8 mouse cellular contexts compared by ENCODE assay signal in the genomic region with DNA sequence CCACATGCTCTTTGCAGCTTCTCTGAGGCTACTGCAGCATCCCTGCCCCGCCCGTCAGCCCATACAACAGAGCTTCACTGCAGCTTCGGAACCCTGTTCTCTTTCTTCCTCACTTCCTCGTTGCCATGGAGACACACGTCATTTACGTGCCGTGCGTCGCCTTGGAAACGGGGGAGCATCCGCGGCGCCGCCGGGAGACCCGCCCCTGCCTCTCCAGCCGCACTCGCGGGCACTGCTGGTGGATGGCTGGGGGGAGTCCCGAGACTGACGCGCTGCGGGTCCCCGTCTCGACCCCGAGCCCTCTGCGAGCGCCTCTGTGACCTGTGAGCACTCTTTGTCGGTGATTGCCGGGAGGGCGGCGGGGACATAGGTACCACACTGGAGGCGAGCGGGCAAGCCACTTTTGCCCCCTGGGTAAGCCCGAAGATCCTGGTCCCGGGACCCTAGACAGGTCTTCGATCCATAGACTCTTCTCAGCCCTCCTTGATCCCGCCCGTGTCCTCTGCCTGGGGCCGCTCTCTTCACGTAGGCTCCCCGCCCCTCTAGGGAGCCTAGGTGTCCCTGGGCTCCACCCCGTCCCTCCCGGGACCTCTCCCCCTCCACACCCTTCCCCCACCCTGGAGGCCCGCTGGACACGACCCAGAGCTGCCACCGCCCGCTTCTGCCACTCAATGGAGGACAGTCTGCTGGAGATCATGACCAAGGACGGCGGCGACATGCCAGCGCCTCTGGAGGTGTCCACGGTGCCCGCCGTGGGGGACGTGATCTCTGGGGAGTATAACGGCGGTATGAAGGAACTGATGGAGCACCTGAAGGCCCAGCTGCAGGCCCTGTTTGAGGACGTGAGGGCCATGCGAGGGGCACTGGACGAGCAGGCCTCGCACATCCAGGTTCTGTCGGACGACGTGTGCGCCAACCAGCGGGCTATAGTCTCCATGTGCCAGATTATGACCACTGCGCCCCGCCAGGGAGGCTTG. TPM values are rescaled to one million over a fixed set of nuclear protein-coding genes. Genes with fewer than 3 reads are reported as not detected.
DNase-seq lines count a peak whose midpoint lies in the region; ATAC-seq and TF ChIP-seq lines count a peak whose summit lies in the region.

No protein-coding gene starts in this region.

- H3K4me1 ChIP-seq in embryonic facial prominence, embryonic 11.5 days (ENCODE audit: control insufficient read depth, insufficient read depth, low read length) = peaks cover 4% of the 10 kb centered on the region
- H3K4me1 ChIP-seq in heart, embryonic 15.5 days (replicated peaks) = peaks cover 22% of the 10 kb centered on the region
- H3K4me1 ChIP-seq in kidney, postnatal 0 days (replicated peaks; ENCODE audit: insufficient read depth, low read length) = 0 out of 2 replicates have a peak, but pooled peaks cover 6% of the 10 kb centered on the region
- H3K4me1 ChIP-seq in stomach, postnatal 0 days (replicated peaks; ENCODE audit: control insufficient read depth, insufficient read depth) = no peaks in the 10 kb centered on the region

- peak overlapping the region; percentile 47 for H3K4me3 ChIP-seq in embryonic facial prominence, embryonic 11.5 days (ENCODE audit: low read depth, low read length)
- peak overlapping the region; percentile 56 for H3K4me3 ChIP-seq in heart, embryonic 15.5 days
- peak overlapping the region; percentile 33 for H3K4me3 ChIP-seq in kidney, postnatal 0 days (replicated peaks; ENCODE audit: low read depth, low read length)
- peak overlapping the region; percentile 29 for H3K4me3 ChIP-seq in stomach, postnatal 0 days (ENCODE audit: low read depth, low read length)

- peaks cover 39% of the 10 kb centered on the region for H3K27me3 ChIP-seq in embryonic facial prominence, embryonic 11.5 days (ENCODE audit: control insufficient read depth, insufficient read depth, low read length)
- peaks cover 78% of the 10 kb centered on the region for H3K27me3 ChIP-seq in heart, embryonic 15.5 days
- H3K27me3 ChIP-seq in kidney, postnatal 0 days (ENCODE audit: insufficient read depth, low read length) = peaks cover 29% of the 10 kb centered on the region
- H3K27me3 ChIP-seq in stomach, postnatal 0 days (ENCODE audit: control insufficient read depth, insufficient read depth, low read length) = peaks cover 9% of the 10 kb centered on the region; the same call in 1 of the 2 replicates

- H3K36me3 ChIP-seq in embryonic facial prominence, embryonic 11.5 days (replicated peaks; ENCODE audit: control insufficient read depth, insufficient read depth, low read depth, low read length) = no peaks in the 10 kb centered on the region
- no peaks in the 10 kb centered on the region for H3K36me3 ChIP-seq in heart, embryonic 15.5 days
- H3K36me3 ChIP-seq in kidney, postnatal 0 days (ENCODE audit: insufficient read depth, low read length) = no peaks in the 10 kb centered on the region
- H3K36me3 ChIP-seq in stomach, postnatal 0 days (ENCODE audit: control insufficient read depth, insufficient read depth, low read length) = no peaks in the 10 kb centered on the region

- peak; percentile 74 for DNase-seq in ovary, adult 18-20 months (ENCODE audit: low spot score)
- DNase-seq in ovary, postnatal 10 days (ENCODE audit: low spot score) = no peak
- peak; percentile 97 for DNase-seq in embryonic facial prominence, embryonic 11.5 days (ENCODE audit: low spot score)
- DNase-seq in kidney, postnatal 0 days (ENCODE audit: low spot score) = peak; percentile 92
- peak; percentile 45 for DNase-seq in liver
- DNase-seq in naive thymus-derived CD4-positive, alpha-beta T cell, adult 2 months (ENCODE audit: low read depth) = peak; percentile 86
- peak; percentile 59 for DNase-seq in stomach, postnatal 0 days (ENCODE audit: low spot score)

- under 1% methylated on average over 69 of the region's 69 CpGs for WGBS in embryonic facial prominence, embryonic 11.5 days
- WGBS in heart, embryonic 15.5 days = 2% methylated on average over 69 of the region's 69 CpGs
- 1% methylated on average over 69 of the region's 69 CpGs for WGBS in kidney, postnatal 0 days
- 3% methylated on average over 66 of the region's 69 CpGs for WGBS in stomach, postnatal 0 days

- peak overlapping the region; percentile 87 for H3K4me2 ChIP-seq in embryonic facial prominence, embryonic 11.5 days (ENCODE audit: low read depth, low read length)
- peak overlapping the region; percentile 92 for H3K4me2 ChIP-seq in heart, embryonic 15.5 days
- peak overlapping the region; percentile 56 for H3K4me2 ChIP-seq in kidney, postnatal 0 days (ENCODE audit: low read length)
- H3K4me2 ChIP-seq in stomach, postnatal 0 days (replicated peaks; ENCODE audit: low read depth) = peak overlapping the region; percentile 47

- no peak overlapping the region for H3K27ac ChIP-seq in embryonic facial prominence, embryonic 11.5 days (replicated peaks; ENCODE audit: low read depth, low read length)
- no peak overlapping the region for H3K27ac ChIP-seq in heart, embryonic 15.5 days
- H3K27ac ChIP-seq in kidney, postnatal 0 days = no peak overlapping the region
- H3K27ac ChIP-seq in stomach, postnatal 0 days (replicated peaks) = no peak overlapping the region

- TF ChIP-seq CTCF in kidney, postnatal 0 days (IDR thresholded peaks at IDR 0.05; ENCODE audit: low read depth) = no peak
- no peak for TF ChIP-seq CTCF in stomach, postnatal 0 days (IDR thresholded peaks at IDR 0.05; ENCODE audit: low read depth)

- H3K9me3 ChIP-seq in embryonic facial prominence, embryonic 11.5 days (replicated peaks; ENCODE audit: control insufficient read depth, low read length) = no peaks in the 10 kb centered on the region
- H3K9me3 ChIP-seq in heart, embryonic 15.5 days (replicated peaks) = no peaks in the 10 kb centered on the region
- no peaks in the 10 kb centered on the region for H3K9me3 ChIP-seq in kidney, postnatal 0 days (replicated peaks; ENCODE audit: low read length)
- H3K9me3 ChIP-seq in stomach, postnatal 0 days (ENCODE audit: control insufficient read depth, low read length) = no peaks in the 10 kb centered on the region

- ATAC-seq in embryonic facial prominence, embryonic 11.5 days (replicated peaks; ENCODE audit: insufficient number of reproducible peaks, low FRiP score, low TSS enrichment, low read depth) = peak; percentile 86
- ATAC-seq in heart, embryonic 15.5 days (replicated peaks; ENCODE audit: insufficient number of reproducible peaks, insufficient read depth, low FRiP score, low read depth) = peak; percentile 65
- ATAC-seq in kidney, postnatal 0 days (replicated peaks; ENCODE audit: low FRiP score, low read depth) = peak; percentile 75
- ATAC-seq in stomach, postnatal 0 days (ENCODE audit: low FRiP score, low TSS enrichment) = peak; percentile 51

- no peak for TF ChIP-seq EP300 in stomach, postnatal 0 days (optimal IDR thresholded peaks at IDR 0.05)

- peak overlapping the region; percentile 54; the same call in 1 of the 2 replicates for H3K9ac ChIP-seq in embryonic facial prominence, embryonic 11.5 days (replicated peaks; ENCODE audit: low read length)
- H3K9ac ChIP-seq in heart, embryonic 15.5 days = peak overlapping the region; percentile 43
- H3K9ac ChIP-seq in kidney, postnatal 0 days (ENCODE audit: low read depth, low read length) = no peak overlapping the region
- H3K9ac ChIP-seq in stomach, postnatal 0 days (ENCODE audit: low read length) = no peak overlapping the region

RNA-seq across cellular contexts. Expression of gene Ccdc184, which starts 1.0 kb away (rescaled TPM):
- 2.5 and 4.2 TPM in 2 replicates for polyA plus RNA-seq in embryonic facial prominence, embryonic 11.5 days (2014; fragmentation: Nextera tagmentation; extraction: Ambion mirVana)
- polyA plus RNA-seq in heart, embryonic 15.5 days (2015; fragmentation: Nextera tagmentation; extraction: Ambion mirVana) = 1.6 and 1.7 TPM in 2 replicates
- 1.3 and 1.7 TPM in 2 replicates for polyA plus RNA-seq in kidney, postnatal 0 days (2015; fragmentation: Nextera tagmentation; extraction: Ambion mirVana)
- 0.92 and 0.95 TPM in 2 replicates for polyA plus RNA-seq in stomach, postnatal 0 days (2015; fragmentation: Nextera tagmentation; extraction: Ambion mirVana)

RNA-seq across cellular contexts. Expression of gene Asb8, which starts 2.5 kb away (rescaled TPM):
- polyA plus RNA-seq in embryonic facial prominence, embryonic 11.5 days (2014; fragmentation: Nextera tagmentation; extraction: Ambion mirVana) = 47.8 and 53.2 TPM in 2 replicates
- 77.6 and 78.1 TPM in 2 replicates for polyA plus RNA-seq in heart, embryonic 15.5 days (2015; fragmentation: Nextera tagmentation; extraction: Ambion mirVana)
- 49.5 and 52.5 TPM in 2 replicates for polyA plus RNA-seq in kidney, postnatal 0 days (2015; fragmentation: Nextera tagmentation; extraction: Ambion mirVana)
- polyA plus RNA-seq in stomach, postnatal 0 days (2015; fragmentation: Nextera tagmentation; extraction: Ambion mirVana) = 31.3 and 31.9 TPM in 2 replicates

RNA-seq across cellular contexts. Expression of gene Olfr288, which starts 27.4 kb away (rescaled TPM):
- not detected in 2 replicates for polyA plus RNA-seq in embryonic facial prominence, embryonic 11.5 days (2014; fragmentation: Nextera tagmentation; extraction: Ambion mirVana)
- polyA plus RNA-seq in heart, embryonic 15.5 days (2015; fragmentation: Nextera tagmentation; extraction: Ambion mirVana) = not detected in 2 replicates
- not detected in 2 replicates for polyA plus RNA-seq in kidney, postnatal 0 days (2015; fragmentation: Nextera tagmentation; extraction: Ambion mirVana)
- polyA plus RNA-seq in stomach, postnatal 0 days (2015; fragmentation: Nextera tagmentation; extraction: Ambion mirVana) = not detected in 2 replicates

RNA-seq across cellular contexts. Expression of gene Gm44579, which starts 52.8 kb away (rescaled TPM):
- polyA plus RNA-seq in embryonic facial prominence, embryonic 11.5 days (2014; fragmentation: Nextera tagmentation; extraction: Ambion mirVana) = not detected in 2 replicates
- polyA plus RNA-seq in heart, embryonic 15.5 days (2015; fragmentation: Nextera tagmentation; extraction: Ambion mirVana) = not detected in 2 replicates
- polyA plus RNA-seq in kidney, postnatal 0 days (2015; fragmentation: Nextera tagmentation; extraction: Ambion mirVana) = not detected in 2 replicates
- polyA plus RNA-seq in stomach, postnatal 0 days (2015; fragmentation: Nextera tagmentation; extraction: Ambion mirVana) = not detected in 2 replicates

RNA-seq across cellular contexts. Expression of gene Olfr287, which starts 52.9 kb away (rescaled TPM):
- not detected in 2 replicates for polyA plus RNA-seq in embryonic facial prominence, embryonic 11.5 days (2014; fragmentation: Nextera tagmentation; extraction: Ambion mirVana)
- polyA plus RNA-seq in heart, embryonic 15.5 days (2015; fragmentation: Nextera tagmentation; extraction: Ambion mirVana) = not detected in 2 replicates
- polyA plus RNA-seq in kidney, postnatal 0 days (2015; fragmentation: Nextera tagmentation; extraction: Ambion mirVana) = not detected in 2 replicates
- polyA plus RNA-seq in stomach, postnatal 0 days (2015; fragmentation: Nextera tagmentation; extraction: Ambion mirVana) = not detected in 2 replicates

Comparison
In these comparisons a context has a peak if more than half of its experiments do, and no peak if none do; other contexts are left out.
1. H3K9ac ChIP-seq: peak in embryonic facial prominence, embryonic 11.5 days (single experiment) and heart, embryonic 15.5 days (single experiment); none in kidney, postnatal 0 days (single experiment) and stomach, postnatal 0 days (single experiment).
2. Peak in every context shown above with its lines, with median percentiles within 50 percentile points of each other: ATAC-seq, H3K4me2 ChIP-seq and H3K4me3 ChIP-seq.